Mouse (Mus musculus) neutrophil, adult 83 days (primary cell): ENCODE results near the gene Safb. TPM values are rescaled to one million over a fixed set of nuclear protein-coding genes. Genes with fewer than 3 reads are reported as not detected.

Experiments
- total RNA-seq, 2 experiments: library from RNA; stranded (reverse); gene quantifications; one replicate each; pipeline ENCODE4 v1.2.4; 2023

Gene Safb
- 100 to 1,000 TPM; 135 to 151 TPM for total RNA-seq

GRCm38 (mm10) chr17:56584257-56585130, at the start of gene Safb, which contains the start of gene Safb2:
Gene Safb (plus strand): TSS chr17:56584825.
Gene Safb2 (minus strand): TSS chr17:56584585.

DNA sequence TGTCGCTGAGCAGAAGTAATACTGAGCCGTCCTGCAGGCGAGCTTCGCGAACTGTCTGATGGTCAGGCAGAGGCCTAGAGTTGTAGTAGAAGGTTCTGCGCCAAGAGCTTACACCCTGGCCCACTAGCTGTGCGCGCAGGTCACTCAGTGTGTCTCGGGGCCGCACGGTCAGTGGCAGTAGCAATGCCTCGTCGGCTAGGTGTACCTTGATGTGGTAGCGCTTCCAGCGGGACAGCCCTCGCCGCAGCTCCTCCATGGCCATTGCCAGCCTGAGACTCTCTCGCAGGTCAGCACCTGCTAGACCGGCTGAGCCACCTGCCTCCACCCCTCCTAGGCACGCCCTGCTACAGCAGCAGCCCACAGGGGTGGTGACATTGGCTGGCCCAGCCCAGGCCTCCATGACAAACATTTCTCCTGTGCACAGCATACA, 30.5 kb upstream of the Safb start, which contains the start of gene Gm20219:
TSS of gene Gm20219 (minus strand) at position 266 of the 430 bp plus-strand sequence.

GRCm38 (mm10) chr17:56609452-56610171, 25.0 kb downstream of the Safb start, which contains the start of gene 2410015M20Rik:
Gene 2410015M20Rik (minus strand): TSS chr17:56609771.

GRCm38 (mm10) chr17:56613236-56613844, 28.7 kb downstream of the Safb start, which contains the start of gene Rpl36:
Gene Rpl36 (plus strand): TSS chr17:56613416.

DNA sequence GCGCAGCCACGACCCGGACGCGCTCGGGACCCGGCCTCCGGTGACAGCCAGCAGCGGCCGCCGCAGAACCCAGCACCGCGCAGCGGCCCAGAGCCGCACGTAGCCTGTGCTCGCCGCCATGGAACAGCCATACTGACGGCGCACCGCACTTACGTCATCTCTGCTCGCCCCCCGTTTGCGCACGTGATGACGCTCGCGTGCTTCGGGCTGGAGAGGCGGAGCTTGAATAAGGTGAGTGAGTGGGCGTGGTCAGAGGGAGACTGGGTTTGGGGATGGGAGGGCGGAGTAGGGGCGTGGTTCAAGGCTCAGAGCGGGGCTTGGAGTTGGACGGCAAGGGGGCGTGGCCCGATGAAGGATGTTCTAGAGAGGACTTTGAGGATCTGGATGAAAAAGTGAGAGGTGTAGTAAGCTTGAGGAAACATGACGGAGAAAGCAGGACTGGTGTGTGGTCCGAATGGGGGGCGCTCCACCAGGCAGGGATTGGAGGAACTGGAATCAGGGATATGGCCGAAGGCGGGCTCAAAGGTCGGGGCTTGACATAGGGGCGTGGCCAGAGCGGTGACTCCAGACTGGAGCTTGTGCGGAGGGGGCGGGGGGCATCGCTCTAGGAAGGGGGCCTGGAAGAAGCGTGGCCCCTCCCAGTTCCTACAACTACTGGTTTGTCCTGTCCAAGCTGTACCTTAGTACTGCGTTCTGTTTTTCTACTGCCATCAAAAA, 42.3 kb downstream of the Safb start, which contains the start of gene Lonp1:
TSS of gene Lonp1 (minus strand) at position 134 of the 717 bp plus-strand sequence.

GRCm38 (mm10) chr17:56627530-56628277, 43.1 kb downstream of the Safb start, which contains the start of gene Catsperd:
Gene Catsperd (plus strand): TSS chr17:56628143.

Other genes with a start within 250 kb of the Safb start
- 10 to 100 TPM; 22.9 to 28.8 TPM for gene Ptprs, start 108.3 kb upstream of the Safb start, total RNA-seq
- gene Znrf4, start 72.4 kb upstream of the Safb start, total RNA-seq = not detected
- 1 to 10 TPM; 1.7 to 4.3 TPM for gene Gm20219, start 30.4 kb upstream of the Safb start, total RNA-seq
- 100 to 1,000 TPM; 209 to 229 TPM for gene Safb2, start 240 bp upstream of the Safb start, total RNA-seq
- gene 2410015M20Rik, start 24.9 kb downstream of the Safb start, total RNA-seq = 10 to 100 TPM; 54.0 to 56.2 TPM
- gene Rpl36, start 28.6 kb downstream of the Safb start, total RNA-seq = 100 to 1,000 TPM; 426 to 509 TPM
- 10 to 100 TPM; 23.9 to 26.8 TPM for gene Lonp1, start 42.1 kb downstream of the Safb start, total RNA-seq
- under 1 TPM; 0.49 to 0.61 TPM for gene Catsperd, start 43.3 kb downstream of the Safb start, total RNA-seq
- gene Ranbp3, start 88.5 kb downstream of the Safb start, total RNA-seq = 10 to 100 TPM; 59.0 to 64.8 TPM
- gene Ndufa11, start 132.9 kb downstream of the Safb start, total RNA-seq = 10 to 100 TPM; 61.8 to 67.9 TPM
- 1 to 10 TPM; 1.6 to 2.1 TPM for gene Vmac, start 133.2 kb downstream of the Safb start, total RNA-seq
- under 1 TPM in 1 of 2 experiments, not detected in 1; 0.40 TPM for gene Nrtn, start 172.7 kb downstream of the Safb start, total RNA-seq
- gene Dus3l, start 179.9 kb downstream of the Safb start, total RNA-seq = 10 to 100 TPM; 20.7 to 21.1 TPM
- gene Prr22, start 185.4 kb downstream of the Safb start, total RNA-seq = under 1 TPM; 0.50 to 0.97 TPM
- gene Rfx2, start 246.2 kb downstream of the Safb start, total RNA-seq = 1 to 10 TPM; 6.5 TPM